Mouse (Mus musculus) kidney, embryonic 14.5 days (tissue): Measurements from ENCODE around the gene Elmsan1. TPM values are rescaled to one million over a fixed set of nuclear protein-coding genes. Genes with fewer than 3 reads are reported as not detected.

Experiments used
- ATAC-seq: fragments of 200-750 bp; cut with Nextera tagmentation; 2 replicates; pipeline ENCODE4 v1.8.0; 2017; ENCODE audit warnings: moderate number of reproducible peaks, mild to moderate bottlenecking, moderate TSS enrichment, moderate library complexity; ENCODE audit not compliant: low FRiP score, low TSS enrichment
- H3K27ac ChIP-seq: fragments of 300-500 bp; sonication (generic); 2 replicates; pipeline ENCODE4 v1.5.1; 2014; ENCODE audit warnings: low read depth, mild to moderate bottlenecking, low read length, moderate library complexity, mixed read lengths
- H3K27me3 ChIP-seq: fragments of 300-500 bp; sonication (generic); 2 replicates; pipeline ENCODE4 v1.6.1; 2014; ENCODE audit warnings: mild to moderate bottlenecking, low read length; ENCODE audit not compliant: control insufficient read depth, insufficient read depth
- H3K36me3 ChIP-seq: fragments of 300-500 bp; sonication (generic); 2 replicates; pipeline ENCODE4 v1.6.1; 2014; ENCODE audit warnings: low read length, mixed read lengths; ENCODE audit not compliant: control insufficient read depth, insufficient read depth
- H3K4me1 ChIP-seq: fragments of 300-500 bp; sonication (generic); 2 replicates; pipeline ENCODE4 v1.6.1; 2014; ENCODE audit warnings: low read length, mixed read lengths; ENCODE audit not compliant: control insufficient read depth, insufficient read depth
- H3K4me2 ChIP-seq: fragments of 300-500 bp; sonication (generic); replicated peaks from 2 replicates; pipeline ENCODE4 v1.6.1; 2014; ENCODE audit warnings: low read depth, mild to moderate bottlenecking, low read length
- H3K4me3 ChIP-seq: fragments of 300-500 bp; sonication (generic); 2 replicates; pipeline ENCODE4 v1.5.1; 2014; ENCODE audit warnings: mild to moderate bottlenecking, low read length
- H3K9ac ChIP-seq: fragments of 300-500 bp; sonication (generic); 2 replicates; pipeline ENCODE4 v1.6.1; 2014; ENCODE audit warnings: low read depth, mild to moderate bottlenecking, low read length, moderate library complexity
- H3K9me3 ChIP-seq: fragments of 300-500 bp; sonication (generic); 2 replicates; pipeline ENCODE4 v1.6.1; 2016; ENCODE audit warnings: low read length; ENCODE audit not compliant: control insufficient read depth
- WGBS: fragments of 180-500 bp; shearing (Covaris S2); extraction: QIAGEN DNeasy Blood & Tissue Kit; methylation state at CpG from one replicate; pipeline ENCODE4 v1.1.7; 2014; 5-methylcytosine and 5-hydroxymethylcytosine counted together
- polyA plus RNA-seq: library from polyadenylated mRNA; unstranded; fragments of >200 nt; fragmentation: Nextera tagmentation; extraction: Ambion mirVana; gene quantifications from 2 replicates; pipeline ENCODE4 v1.2.1, GENCODE M21; 2014

Elmsan1 gene
- polyA plus RNA-seq, 1 experiment from 2014 or later, result 9.3 TPM

- H3K36me3 ChIP-seq, result peaks cover 37% of the 10 kb centered on the region
- no peak overlapping the region for H3K4me2 ChIP-seq
- H3K27ac ChIP-seq, result peak overlapping the region; percentile 97
- H3K9ac ChIP-seq, result no peak overlapping the region
- 68% methylated on average over 6 of the region's 6 CpGs for WGBS
- ATAC-seq, result no peak
- H3K4me3 ChIP-seq, result no peak overlapping the region
- H3K9me3 ChIP-seq, result no peaks in the 10 kb centered on the region
- H3K27me3 ChIP-seq, result no peaks in the 10 kb centered on the region
- peaks cover 58% of the 10 kb centered on the region for H3K4me1 ChIP-seq
Observed at GRCm38 (mm10) chr12:84174871-84175270, 43.8 kb downstream of the Elmsan1 start.

GRCm38 (mm10) chr12:84174190-84174811, 44.4 kb downstream of the Elmsan1 start:
- Histone ChIP-seq H3K9ac (no peak overlapping the region), H3K4me3 (no peak overlapping the region), H3K4me2 (no peak overlapping the region), H3K4me1 (peaks cover 57% of the 10 kb centered on the region), H3K36me3 (peaks cover 37% of the 10 kb centered on the region), H3K27ac (peak overlapping the region; percentile 30; the same call in 1 of the 2 replicates), H3K27me3 (no peaks in the 10 kb centered on the region), H3K9me3 (no peaks in the 10 kb centered on the region)
- ATAC-seq, result no peak
- 61% methylated on average over 9 of the region's 9 CpGs for WGBS

- no peak for ATAC-seq
- H3K27ac ChIP-seq, result no peak overlapping the region
- no peak overlapping the region for H3K9ac ChIP-seq
- H3K4me3 ChIP-seq, result no peak overlapping the region
- no peaks in the 10 kb centered on the region for H3K27me3 ChIP-seq
- no peak overlapping the region for H3K4me2 ChIP-seq
- 88% methylated on average over 13 of the region's 13 CpGs for WGBS
- H3K36me3 ChIP-seq, result peaks cover 37% of the 10 kb centered on the region
- H3K9me3 ChIP-seq, result no peaks in the 10 kb centered on the region
- peaks cover 48% of the 10 kb centered on the region for H3K4me1 ChIP-seq
Observed at GRCm38 (mm10) chr12:84173309-84173915, 45.3 kb downstream of the Elmsan1 start.

- peaks cover 42% of the 10 kb centered on the region for H3K4me1 ChIP-seq
- H3K9ac ChIP-seq, result no peak overlapping the region
- no peak overlapping the region for H3K27ac ChIP-seq
- no peak for ATAC-seq
- H3K4me3 ChIP-seq, result no peak overlapping the region
- H3K9me3 ChIP-seq, result no peaks in the 10 kb centered on the region
- no peaks in the 10 kb centered on the region for H3K27me3 ChIP-seq
- WGBS, result 91% methylated on average over 17 of the region's 17 CpGs
- H3K4me2 ChIP-seq, result no peak overlapping the region
- peaks cover 37% of the 10 kb centered on the region for H3K36me3 ChIP-seq
Observed at GRCm38 (mm10) chr12:84172862-84173261, 45.8 kb downstream of the Elmsan1 start.

- H3K9me3 ChIP-seq, result no peaks in the 10 kb centered on the region
- H3K36me3 ChIP-seq, result peaks cover 38% of the 10 kb centered on the region
- H3K4me1 ChIP-seq, result peaks cover 36% of the 10 kb centered on the region
- no peaks in the 10 kb centered on the region for H3K27me3 ChIP-seq
- no peak overlapping the region for H3K4me2 ChIP-seq
- H3K9ac ChIP-seq, result no peak overlapping the region
- H3K4me3 ChIP-seq, result no peak overlapping the region
- no peak overlapping the region for H3K27ac ChIP-seq
- ATAC-seq, result no peak
- 97% methylated on average over 3 of the region's 3 CpGs for whole genome bisulfite sequencing
Observed at GRCm38 (mm10) chr12:84172216-84172615, 46.5 kb downstream of the Elmsan1 start.

- Histone ChIP-seq H3K4me2 (no peak overlapping the region), H3K36me3 (peaks cover 42% of the 10 kb centered on the region), H3K9ac (no peak overlapping the region), H3K4me3 (no peak overlapping the region), H3K9me3 (no peaks in the 10 kb centered on the region), H3K27me3 (no peaks in the 10 kb centered on the region), H3K27ac (no peak overlapping the region), H3K4me1 (peaks cover 20% of the 10 kb centered on the region)
- ATAC-seq, result no peak
- WGBS, result 84% methylated on average over 10 of the region's 10 CpGs
Observed at GRCm38 (mm10) chr12:84170610-84171009, 48.1 kb downstream of the Elmsan1 start.

- no peak overlapping the region for H3K4me2 ChIP-seq
- H3K36me3 ChIP-seq, result peaks cover 20% of the 10 kb centered on the region
- no peak for ATAC-seq
- H3K4me1 ChIP-seq, result no peaks in the 10 kb centered on the region
- no peak overlapping the region for H3K9ac ChIP-seq
- 61% methylated on average over 8 of the region's 8 CpGs for WGBS
- H3K27ac ChIP-seq, result no peak overlapping the region
- H3K4me3 ChIP-seq, result no peak overlapping the region
- H3K9me3 ChIP-seq, result no peaks in the 10 kb centered on the region
- no peaks in the 10 kb centered on the region for H3K27me3 ChIP-seq
Observed at GRCm38 (mm10) chr12:84165631-84166373, 52.9 kb downstream of the Elmsan1 start.

DNA sequence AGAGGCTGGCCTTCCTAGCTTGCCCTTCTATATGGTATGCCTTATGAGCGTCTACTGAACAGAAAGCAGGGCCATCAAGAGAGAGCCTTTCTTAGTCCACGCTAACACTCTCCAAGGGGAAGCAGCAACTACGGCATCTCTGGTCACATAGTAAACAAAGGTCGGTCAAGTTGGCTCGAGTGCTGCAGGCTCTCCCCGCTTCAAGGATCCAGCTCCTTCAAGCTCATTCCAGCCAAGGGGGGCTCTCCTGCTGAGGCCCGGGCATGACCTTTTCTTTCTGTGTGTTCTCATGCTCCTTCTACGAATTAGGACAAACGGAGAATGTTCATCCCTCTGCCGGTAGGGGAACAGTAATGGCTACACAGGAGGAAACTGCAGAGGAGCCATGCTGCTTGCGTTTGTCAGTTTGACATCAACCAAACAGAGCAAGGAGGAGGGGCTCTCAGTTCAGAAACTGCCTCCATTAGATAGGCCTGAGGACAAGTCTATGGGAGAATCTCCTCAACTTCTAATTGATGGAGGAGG, 55.0 kb downstream of the Elmsan1 start:
- H3K9me3 ChIP-seq, result no peaks in the 10 kb centered on the region
- H3K9ac ChIP-seq, result no peak overlapping the region
- H3K27ac ChIP-seq, result no peak overlapping the region
- ATAC-seq, result no peak
- no peaks in the 10 kb centered on the region for H3K27me3 ChIP-seq
- no peak overlapping the region for H3K4me3 ChIP-seq
- peaks cover 37% of the 10 kb centered on the region for H3K36me3 ChIP-seq
- H3K4me1 ChIP-seq, result no peaks in the 10 kb centered on the region
- H3K4me2 ChIP-seq, result no peak overlapping the region
- WGBS, result 90% methylated on average over 11 of the region's 11 CpGs

- H3K4me1 ChIP-seq, result no peaks in the 10 kb centered on the region
- peaks cover 42% of the 10 kb centered on the region for H3K36me3 ChIP-seq
- no peak overlapping the region for H3K27ac ChIP-seq
- H3K9ac ChIP-seq, result no peak overlapping the region
- H3K4me2 ChIP-seq, result no peak overlapping the region
- WGBS, result 93% methylated on average over 9 of the region's 9 CpGs
- H3K4me3 ChIP-seq, result no peak overlapping the region
- no peaks in the 10 kb centered on the region for H3K9me3 ChIP-seq
- H3K27me3 ChIP-seq, result no peaks in the 10 kb centered on the region
- ATAC-seq, result no peak
Observed at GRCm38 (mm10) chr12:84163133-84163532, 55.5 kb downstream of the Elmsan1 start.
